Mouse (Mus musculus) liver, embryonic 15.5 days (tissue): ENCODE results near the gene St13. TPM values are rescaled to one million over a fixed set of nuclear protein-coding genes. Genes with fewer than 3 reads are reported as not detected.

Source experiments
- ATAC-seq: fragments of 200-750 bp; cut with Nextera tagmentation; 2 replicates; pipeline ENCODE4 v1.8.0; 2017; ENCODE audit warnings: moderate number of reproducible peaks, mild to moderate bottlenecking, moderate library complexity; ENCODE audit not compliant: insufficient read depth
- H3K27ac ChIP-seq: fragments of 300-500 bp; sonication (generic); replicated peaks from 2 replicates; pipeline ENCODE4 v1.5.1; 2015; ENCODE audit warnings: mild to moderate bottlenecking, inconsistent platforms
- H3K27me3 ChIP-seq: fragments of 300-500 bp; sonication (generic); 2 replicates; pipeline ENCODE4 v1.6.1; 2015; ENCODE audit warnings: mild to moderate bottlenecking, inconsistent platforms
- H3K36me3 ChIP-seq: fragments of 300-500 bp; sonication (generic); replicated peaks from 2 replicates; pipeline ENCODE4 v1.6.1; 2015; ENCODE audit warnings: moderate library complexity, mild to moderate bottlenecking, inconsistent platforms
- H3K4me1 ChIP-seq: fragments of 300-500 bp; sonication (generic); replicated peaks from 2 replicates; pipeline ENCODE4 v1.6.1; 2015; ENCODE audit warnings: inconsistent platforms
- H3K4me2 ChIP-seq: fragments of 300-500 bp; sonication (generic); 2 replicates; pipeline ENCODE4 v1.6.1; 2015; ENCODE audit warnings: moderate library complexity, mild to moderate bottlenecking, inconsistent platforms
- H3K4me3 ChIP-seq: fragments of 300-500 bp; sonication (generic); replicated peaks from 2 replicates; pipeline ENCODE4 v1.5.1; 2015; ENCODE audit warnings: mild to moderate bottlenecking, inconsistent platforms
- H3K9ac ChIP-seq: fragments of 300-500 bp; sonication (generic); 2 replicates; pipeline ENCODE4 v1.6.1; 2015; ENCODE audit warnings: moderate library complexity, mild to moderate bottlenecking, inconsistent platforms
- H3K9me3 ChIP-seq: fragments of 300-500 bp; sonication (generic); replicated peaks from 2 replicates; pipeline ENCODE4 v1.6.1; 2016; ENCODE audit warnings: inconsistent platforms
- WGBS: fragments of 180-500 bp; shearing (Covaris S2); methylation state at CpG from one replicate; pipeline ENCODE4 v1.1.7; 2015; ENCODE audit warnings: mixed read lengths; ENCODE audit not compliant: insufficient replicate concordance; 5-methylcytosine and 5-hydroxymethylcytosine counted together
- polyA plus RNA-seq: library from polyadenylated mRNA; unstranded; fragments of >200 nt; fragmentation: Nextera tagmentation; extraction: Ambion mirVana; gene quantifications from 2 replicates; pipeline ENCODE4 v1.2.1, GENCODE M21; 2015

Gene St13
- polyA plus RNA-seq, 1 experiment from 2014 or later = 57.4 TPM

DNA sequence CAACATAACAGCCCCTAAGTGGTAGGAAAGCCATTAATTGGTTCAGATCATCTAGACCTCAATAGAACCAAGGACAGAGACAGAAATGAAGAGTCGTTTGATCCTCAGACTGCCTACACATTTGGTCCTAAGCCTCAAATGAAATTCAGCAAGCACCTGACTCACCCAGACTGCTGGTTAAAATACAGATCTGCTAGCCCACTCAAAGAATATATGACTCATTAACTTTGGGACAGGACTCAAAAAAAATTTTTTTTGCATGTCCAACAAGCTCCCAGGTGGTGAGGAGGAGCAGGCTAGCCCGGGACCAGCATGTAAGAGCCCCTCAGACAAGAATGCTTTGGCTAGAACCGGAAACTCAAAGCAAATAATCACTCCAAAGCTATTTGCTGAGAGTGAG, 79.7 kb downstream of the St13 start:
- ATAC-seq = no peak
- H3K9me3 ChIP-seq = no peaks in the 10 kb centered on the region
- H3K4me2 ChIP-seq = no peak overlapping the region
- no peak overlapping the region for H3K4me3 ChIP-seq
- no peak overlapping the region for H3K9ac ChIP-seq
- peaks cover 79% of the 10 kb centered on the region for H3K36me3 ChIP-seq
- no peaks in the 10 kb centered on the region for H3K4me1 ChIP-seq
- H3K27me3 ChIP-seq = no peaks in the 10 kb centered on the region
- WGBS = 72% methylated on average over 3 of the region's 3 CpGs
- no peak overlapping the region for H3K27ac ChIP-seq

DNA sequence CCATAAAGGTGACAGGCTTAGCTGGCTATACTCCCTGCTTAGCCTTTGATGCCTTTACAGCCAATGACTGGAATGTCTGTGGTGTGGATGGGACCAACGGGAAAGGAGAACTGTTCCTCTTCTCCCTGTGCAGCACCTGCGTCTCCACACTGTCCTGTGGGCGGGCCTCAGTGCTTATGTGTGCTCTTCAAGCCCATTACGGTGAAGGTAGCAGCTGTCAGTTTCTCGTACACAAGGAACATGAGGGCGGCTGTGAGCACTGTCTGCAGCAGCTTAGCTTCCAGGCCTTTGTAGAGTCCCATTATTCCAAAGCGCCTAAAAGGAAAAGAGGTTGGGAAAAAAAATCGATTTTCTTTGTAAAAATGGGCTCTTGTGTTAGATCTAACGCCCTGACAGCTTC, 80.4 kb downstream of the St13 start:
- H3K27ac ChIP-seq = no peak overlapping the region
- H3K9ac ChIP-seq = no peak overlapping the region
- H3K9me3 ChIP-seq = no peaks in the 10 kb centered on the region
- WGBS = 82% methylated on average over 9 of the region's 9 CpGs
- peaks cover 74% of the 10 kb centered on the region for H3K36me3 ChIP-seq
- H3K4me2 ChIP-seq = no peak overlapping the region
- no peaks in the 10 kb centered on the region for H3K4me1 ChIP-seq
- no peaks in the 10 kb centered on the region for H3K27me3 ChIP-seq
- no peak overlapping the region for H3K4me3 ChIP-seq
- ATAC-seq = no peak

DNA sequence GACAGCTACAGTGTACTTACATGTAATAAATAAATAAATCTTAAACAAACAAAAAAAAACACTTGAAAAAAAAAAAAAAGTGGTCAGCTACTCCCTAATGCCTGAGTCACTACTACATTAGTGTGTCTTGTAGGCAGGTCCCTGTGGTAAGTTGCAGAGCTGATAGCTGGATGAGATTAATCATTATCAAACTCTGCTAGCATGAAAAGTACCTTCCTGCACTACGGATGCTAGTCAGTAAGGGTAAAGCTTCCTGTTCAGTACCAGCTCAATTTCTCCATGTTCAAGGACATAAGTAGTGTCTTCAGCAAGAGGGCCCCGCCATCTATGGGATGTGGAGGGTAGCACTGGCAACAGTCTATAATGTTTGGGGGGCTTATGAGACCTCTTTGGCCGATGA, 85.9 kb downstream of the St13 start:
- H3K27ac ChIP-seq = no peak overlapping the region
- H3K27me3 ChIP-seq = no peaks in the 10 kb centered on the region
- ATAC-seq = no peak
- no peaks in the 10 kb centered on the region for H3K9me3 ChIP-seq
- H3K4me1 ChIP-seq = no peaks in the 10 kb centered on the region
- H3K4me3 ChIP-seq = no peak overlapping the region
- WGBS = 62% methylated on average over 3 of the region's 3 CpGs
- no peak overlapping the region for H3K9ac ChIP-seq
- H3K36me3 ChIP-seq = peaks cover 28% of the 10 kb centered on the region
- H3K4me2 ChIP-seq = no peak overlapping the region

Other genes with a start within 250 kb of the St13 start
- 5.3 and 5.9 TPM in 2 replicates for gene Mrtfa, start 209.3 kb downstream of the St13 start, polyA plus RNA-seq
- gene Mchr1, start 164.6 kb downstream of the St13 start, polyA plus RNA-seq = 0.07 and 0.08 TPM in 2 replicates
- 40.7 and 40.9 TPM in 2 replicates for gene Slc25a17, start 39.3 kb downstream of the St13 start, polyA plus RNA-seq
- gene Xpnpep3, start 61 bp upstream of the St13 start, polyA plus RNA-seq = 6.2 and 6.8 TPM in 2 replicates
- gene Dnajb7, start 8.2 kb upstream of the St13 start, polyA plus RNA-seq = 0.70 and 0.75 TPM in 2 replicates
- 195 and 226 TPM in 2 replicates for gene Rbx1, start 66.2 kb upstream of the St13 start, polyA plus RNA-seq
- 6.1 and 7.9 TPM in 2 replicates for gene Ep300, start 185.3 kb upstream of the St13 start, polyA plus RNA-seq